Mouse (Mus musculus) neutrophil, adult 5-6 weeks (primary cell): ENCODE results near the gene Ifnab. TPM values are rescaled to one million over a fixed set of nuclear protein-coding genes. Genes with fewer than 3 reads are reported as not detected.

Experiments used
- ATAC-seq: fragments of 151-379, 151-347 bp; 2 replicates; pipeline ENCODE4 v1.8.0; 2017; ENCODE audit warnings: mild to moderate bottlenecking, moderate TSS enrichment; ENCODE audit not compliant: insufficient number of reproducible peaks, poor library complexity, low FRiP score, severe bottlenecking; ENCODE audit errors: extremely low read depth
- total RNA-seq: library from RNA; stranded (forward); fragments of 200-1000 nt; gene quantifications from 2 replicates; pipeline ENCODE4 v1.2.3, GENCODE M21; 2017

Gene Ifnab
- total RNA-seq, 1 experiment from 2014 or later: not detected

- no peak for ATAC-seq
Observed at GRCm38 (mm10) chr4:88683812-88684211, 7.3 kb downstream of the Ifnab start, which contains the start of gene Ifna2. TSS of gene Ifna2 (minus strand) at chr4:88683912.

DNA sequence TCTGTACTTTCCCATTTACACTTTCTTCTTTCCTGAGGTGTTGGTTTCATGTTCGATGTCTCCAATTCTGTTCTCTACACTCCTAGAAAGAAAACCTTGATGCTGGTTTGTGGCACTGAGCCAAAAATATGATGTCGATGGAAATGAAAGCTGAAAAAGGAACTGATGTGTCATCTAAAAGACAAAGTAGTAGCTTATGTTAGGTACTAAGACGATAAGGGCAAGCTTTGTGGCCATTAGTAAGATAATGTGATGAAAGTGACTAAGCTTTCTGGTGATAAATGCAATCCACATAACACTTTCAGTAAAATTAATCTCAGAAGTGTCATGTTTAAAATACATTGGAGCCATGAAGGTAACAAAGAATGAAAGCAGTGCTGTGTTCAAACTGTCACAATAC, 9.8 kb downstream of the Ifnab start:
- ATAC-seq: no peak

DNA sequence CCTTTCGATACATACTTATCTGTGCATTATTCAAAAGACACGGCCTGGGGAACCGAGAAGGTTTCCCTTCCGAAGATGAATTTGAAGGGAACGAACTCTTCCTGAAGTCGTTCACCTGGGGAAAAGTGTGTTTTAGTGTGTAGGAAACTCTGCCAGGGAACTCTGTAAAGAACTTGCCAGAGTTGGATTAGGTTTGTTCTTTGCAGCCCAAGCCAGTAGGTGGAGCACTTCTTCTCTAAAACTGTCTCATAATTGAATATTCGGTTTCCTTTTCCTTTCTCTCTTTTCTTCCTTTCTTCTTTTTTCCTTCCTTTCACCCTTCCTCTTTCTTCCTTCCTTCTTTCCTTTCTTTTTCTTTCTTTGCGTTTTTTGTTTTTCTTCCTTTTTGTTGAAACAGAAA, 10.8 kb downstream of the Ifnab start:
- no peak for ATAC-seq

- ATAC-seq: no peak
Observed at GRCm38 (mm10) chr4:88676824-88677223, 14.3 kb downstream of the Ifnab start, which contains the start of gene Ifna16. TSS of gene Ifna16 (minus strand) at chr4:88676924.

GRCm38 (mm10) chr4:88655461-88655860, 35.7 kb downstream of the Ifnab start:
- ATAC-seq: no peak

DNA sequence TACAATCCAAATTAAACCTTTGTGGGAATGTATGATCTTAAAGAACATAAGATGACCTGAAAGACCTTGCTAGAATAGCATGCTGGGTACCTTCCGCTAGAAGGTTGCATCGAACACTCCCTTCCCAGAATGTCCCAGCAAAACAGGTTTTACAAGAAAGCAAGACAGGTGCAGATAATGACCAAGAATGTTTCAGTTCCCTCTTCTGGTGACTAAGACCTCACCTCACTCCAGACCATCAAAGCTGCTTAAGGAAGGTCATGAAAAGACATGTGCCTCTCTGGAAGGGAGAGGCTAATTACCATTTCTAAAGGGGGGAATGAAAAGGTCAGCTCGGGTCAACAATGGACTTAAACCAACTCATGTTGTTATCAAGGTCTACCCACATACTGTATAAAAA, 37.5 kb downstream of the Ifnab start:
- no peak for ATAC-seq

- no peak for ATAC-seq
Observed at GRCm38 (mm10) chr4:88644359-88644758, 46.8 kb downstream of the Ifnab start, which contains the start of gene Ifna13. TSS of gene Ifna13 (minus strand) at chr4:88644459.

DNA sequence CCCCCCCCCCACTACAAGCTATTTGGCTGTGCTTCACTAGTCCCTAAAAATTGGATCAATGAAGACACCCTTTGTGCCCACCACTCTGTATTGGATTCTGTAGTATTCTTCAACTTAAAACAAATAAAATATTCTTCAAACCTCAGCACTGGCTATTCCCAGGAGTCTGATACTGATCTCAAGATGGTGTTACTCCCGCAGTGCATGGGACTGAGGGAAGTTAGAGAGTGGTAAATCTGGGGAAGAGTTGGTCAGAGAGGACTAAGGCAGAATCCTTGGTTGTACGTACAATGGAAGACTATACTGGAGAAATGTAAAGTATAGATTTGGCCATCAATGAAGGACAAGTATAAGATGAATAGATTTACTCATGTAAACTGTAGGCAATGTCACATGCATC, 48.6 kb downstream of the Ifnab start:
- ATAC-seq: no peak

DNA sequence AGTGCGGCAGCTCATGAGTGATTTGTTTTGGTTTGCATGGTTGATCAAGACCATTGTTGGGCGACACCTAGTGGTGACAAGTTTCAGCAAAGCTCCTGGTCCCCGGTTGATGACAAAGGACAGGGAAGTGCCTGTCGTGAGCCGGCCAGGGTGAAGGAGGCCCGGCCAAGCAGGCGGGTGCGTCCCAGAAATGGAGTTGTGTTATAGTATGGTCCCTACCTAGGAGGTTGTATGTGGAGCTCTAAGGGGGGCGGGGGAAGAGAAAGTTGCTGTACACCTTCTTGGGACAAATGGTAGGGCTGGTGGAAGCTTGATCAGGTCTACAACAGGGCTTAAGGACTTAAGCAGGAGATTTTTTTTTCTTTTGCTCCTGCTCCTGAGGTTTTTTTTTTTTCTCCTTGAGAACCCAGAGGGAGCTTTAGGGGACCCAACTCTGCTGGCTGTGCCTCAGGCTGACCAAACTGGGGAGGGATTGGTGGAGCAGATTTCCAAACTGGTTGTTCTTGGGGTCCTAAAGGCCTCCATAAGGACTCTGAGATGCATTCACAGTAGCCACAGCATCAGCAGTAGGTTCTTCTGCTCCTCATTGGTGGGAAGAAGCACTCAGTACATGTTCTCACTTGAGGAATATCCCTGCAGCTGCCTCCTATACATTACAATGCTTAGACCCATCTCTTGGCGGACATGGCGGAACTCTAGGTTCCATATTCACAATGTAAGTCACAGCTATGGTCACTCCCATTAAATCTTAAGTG, 49.9 kb downstream of the Ifnab start:
- ATAC-seq: peak; percentile 100

DNA sequence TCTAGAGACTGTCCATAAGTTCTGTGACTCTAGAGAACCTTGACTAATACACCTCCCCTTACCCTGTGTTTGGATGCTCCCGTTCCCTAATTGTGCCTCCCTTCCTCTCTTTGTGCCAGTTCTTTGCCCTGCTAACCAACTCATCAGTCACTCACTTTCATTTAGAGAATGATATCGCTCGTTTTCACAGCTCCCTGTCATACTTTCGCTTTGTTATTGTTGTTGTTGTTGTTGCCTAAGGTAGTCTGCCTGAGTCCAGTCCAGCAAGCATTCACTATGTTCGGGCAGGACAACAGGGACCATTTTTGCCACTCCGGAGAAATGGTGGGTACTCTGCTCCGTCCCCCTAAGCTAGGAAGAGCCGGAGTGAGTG, 50.5 kb downstream of the Ifnab start:
- ATAC-seq: no peak

Other genes with a start within 250 kb of the Ifnab start
- not detected in 2 replicates for gene Ifnb1, start 168.6 kb downstream of the Ifnab start, total RNA-seq
- not detected in 2 replicates for gene Ifna15, start 133.1 kb downstream of the Ifnab start, total RNA-seq
- gene Ifna14, start 119.6 kb downstream of the Ifnab start, total RNA-seq: not detected in 2 replicates
- gene Ifna9, start 99.0 kb downstream of the Ifnab start, total RNA-seq: not detected in 2 replicates
- not detected in 2 replicates for gene Ifna12, start 88.0 kb downstream of the Ifnab start, total RNA-seq
- not detected in 2 replicates for gene C87499, start 56.9 kb downstream of the Ifnab start, total RNA-seq
- not detected in 2 replicates for gene Ifna13, start 46.9 kb downstream of the Ifnab start, total RNA-seq
- not detected in 2 replicates for gene Ifna16, start 14.4 kb downstream of the Ifnab start, total RNA-seq
- not detected in 2 replicates for gene Ifna2, start 7.4 kb downstream of the Ifnab start, total RNA-seq
- 0.93 TPM in 1 of 2 replicates, not detected in the other for gene Gm26566, start 30.4 kb upstream of the Ifnab start, total RNA-seq
- 45.5 and 48.4 TPM in 2 replicates for gene Klhl9, start 31.1 kb upstream of the Ifnab start, total RNA-seq
- gene Gm13271, start 63.5 kb upstream of the Ifnab start, total RNA-seq: not detected in 2 replicates
- gene Gm13283, start 68.8 kb upstream of the Ifnab start, total RNA-seq: 0.35 TPM in 1 of 2 replicates, not detected in the other
- gene Gm13290, start 82.5 kb upstream of the Ifnab start, total RNA-seq: not detected in 2 replicates
- not detected in 2 replicates for gene Gm13289, start 85.6 kb upstream of the Ifnab start, total RNA-seq
- not detected in 2 replicates for gene Gm13272, start 88.5 kb upstream of the Ifnab start, total RNA-seq
- gene Ifnz, start 90.8 kb upstream of the Ifnab start, total RNA-seq: not detected in 2 replicates
- not detected in 2 replicates for gene Gm13276, start 94.3 kb upstream of the Ifnab start, total RNA-seq
- gene Gm13277, start 97.3 kb upstream of the Ifnab start, total RNA-seq: not detected in 2 replicates
- gene Gm13278, start 100.2 kb upstream of the Ifnab start, total RNA-seq: not detected in 2 replicates
- gene Gm13275, start 103.1 kb upstream of the Ifnab start, total RNA-seq: not detected in 2 replicates
- gene Gm13279, start 106.0 kb upstream of the Ifnab start, total RNA-seq: not detected in 2 replicates
- gene Gm13285, start 108.3 kb upstream of the Ifnab start, total RNA-seq: not detected in 2 replicates
- not detected in 2 replicates for gene Gm13287, start 111.9 kb upstream of the Ifnab start, total RNA-seq
- not detected in 2 replicates for gene Gm13288, start 114.2 kb upstream of the Ifnab start, total RNA-seq
- not detected in 2 replicates for gene Ifna7, start 124.9 kb upstream of the Ifnab start, total RNA-seq
- gene Ifna11, start 128.6 kb upstream of the Ifnab start, total RNA-seq: not detected in 2 replicates
- gene Ifna6, start 136.1 kb upstream of the Ifnab start, total RNA-seq: not detected in 2 replicates
- gene Ifna5, start 144.2 kb upstream of the Ifnab start, total RNA-seq: not detected in 2 replicates
- not detected in 2 replicates for gene Ifna4, start 150.5 kb upstream of the Ifnab start, total RNA-seq
- gene Ifna1, start 158.7 kb upstream of the Ifnab start, total RNA-seq: not detected in 2 replicates
- gene Ifne, start 188.8 kb upstream of the Ifnab start, total RNA-seq: not detected in 2 replicates